Mouse (Mus musculus): ENCODE results near the gene Clec2d. TPM values are rescaled to one million over a fixed set of nuclear protein-coding genes. Genes with fewer than 3 reads are reported as not detected.
"Not testable (repeated sequence)": the region's sequence is repeated elsewhere in the genome, so short reads cannot be mapped to it uniquely, and the experiment has no call there.

Gene Clec2d
- polyA plus RNA-seq, 1 experiment, result 47.0 TPM

DNA sequence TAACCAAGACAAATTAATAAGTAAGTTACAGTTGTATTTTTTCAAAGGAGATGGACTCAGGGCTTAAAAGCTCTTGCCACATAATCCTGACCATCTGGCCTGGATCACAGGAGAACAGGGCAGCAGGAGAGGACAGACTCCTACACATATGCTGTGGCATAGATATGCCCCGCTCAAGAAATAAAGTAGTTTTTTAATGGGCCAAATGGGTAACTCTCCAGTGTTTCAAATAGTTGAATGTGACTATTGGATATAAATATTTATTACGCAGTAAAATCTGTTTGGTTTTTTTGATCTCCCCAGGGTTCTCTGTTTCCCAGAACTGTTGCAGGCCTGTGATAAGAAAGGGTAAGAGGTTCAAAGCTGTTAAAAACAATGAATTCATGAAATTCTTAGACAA, 1.1 kb upstream of the Clec2d start:
- Histone ChIP-seq H3K4me1 (ENCODE audit: control insufficient read depth, insufficient read depth, insufficient read length) (no peaks in the 10 kb centered on the region), H3K36me3 (ENCODE audit: control insufficient read depth, insufficient read depth, low read length) (peaks cover 14% of the 10 kb centered on the region), H3K27ac (ENCODE audit: insufficient read depth, low read length) (no peak overlapping the region), H3K4me3 (ENCODE audit: extremely low read depth, insufficient read depth, insufficient read length) (no peak overlapping the region), H3K27me3 (ENCODE audit: control insufficient read depth, insufficient read depth, low read length) (no peaks in the 10 kb centered on the region)
- TF ChIP-seq POLR2A (IDR thresholded peaks at IDR 0.05; ENCODE audit: low read depth, low read length), result no peak
- TF ChIP-seq CTCF (IDR thresholded peaks at IDR 0.05; ENCODE audit: extremely low read depth, insufficient read depth, insufficient read length, insufficient replicate concordance), result no peak
- DNase-seq (ENCODE audit: low read depth in 1 of 2, low spot score in 2 of 2), result no peak
- WGBS, result 81% methylated on average over 2 of the region's 2 CpGs

- H3K36me3 ChIP-seq (ENCODE audit: control insufficient read depth, insufficient read depth, low read length), result peaks cover 20% of the 10 kb centered on the region
- not testable (repeated sequence) for DNase-seq (ENCODE audit: low read depth in 1 of 2, low spot score in 2 of 2); H3K4me3 ChIP-seq (ENCODE audit: extremely low read depth, insufficient read depth, insufficient read length); H3K27me3 ChIP-seq (ENCODE audit: control insufficient read depth, insufficient read depth, low read length); H3K27ac ChIP-seq (ENCODE audit: insufficient read depth, low read length); H3K4me1 ChIP-seq (ENCODE audit: control insufficient read depth, insufficient read depth, insufficient read length)
- WGBS, result 37% methylated on average over 1 of the region's 1 CpGs
These were observed 584 bp upstream of the Clec2d start for GRCm38 (mm10) chr6:129179831-129180230.

DNA sequence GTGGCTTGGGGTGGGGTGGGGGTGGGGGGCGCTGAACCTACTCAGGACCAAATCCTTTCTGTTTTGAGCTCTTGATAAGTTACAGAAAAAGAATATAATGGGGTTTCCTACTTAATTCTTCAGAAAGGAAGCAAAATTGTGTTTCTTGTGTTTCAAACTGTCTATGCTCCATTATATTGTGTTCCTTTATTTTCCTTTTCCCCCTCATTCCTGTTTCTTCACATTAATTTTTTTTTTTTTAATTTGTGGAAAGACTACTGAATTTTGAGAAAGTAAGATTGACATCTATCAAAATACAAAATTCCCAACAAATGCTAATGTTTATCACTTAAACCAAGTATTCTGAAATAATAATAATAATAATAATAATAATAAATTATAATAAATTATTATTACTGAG, 834 bp downstream of the Clec2d start:
- 0% methylated on average over 1 of the region's 1 CpGs for WGBS
- DNase-seq (ENCODE audit: low read depth in 1 of 2, low spot score in 2 of 2), result no peak
- H3K36me3 ChIP-seq (ENCODE audit: control insufficient read depth, insufficient read depth, low read length), result peaks cover 33% of the 10 kb centered on the region
- peak overlapping the region; percentile 98 for H3K27ac ChIP-seq (ENCODE audit: insufficient read depth, low read length)
- peaks cover 3% of the 10 kb centered on the region; the same call in 1 of the 2 replicates for H3K4me1 ChIP-seq (ENCODE audit: control insufficient read depth, insufficient read depth, insufficient read length)
- no peaks in the 10 kb centered on the region for H3K27me3 ChIP-seq (ENCODE audit: control insufficient read depth, insufficient read depth, low read length)
- TF ChIP-seq CTCF (IDR thresholded peaks at IDR 0.05; ENCODE audit: extremely low read depth, insufficient read depth, insufficient read length, insufficient replicate concordance), result no peak
- no peak for TF ChIP-seq POLR2A (IDR thresholded peaks at IDR 0.05; ENCODE audit: low read depth, low read length)
- H3K4me3 ChIP-seq (ENCODE audit: extremely low read depth, insufficient read depth, insufficient read length), result peak overlapping the region; percentile 74

GRCm38 (mm10) chr6:129181683-129182082, 1.3 kb downstream of the Clec2d start:
- TF ChIP-seq POLR2A (IDR thresholded peaks at IDR 0.05; ENCODE audit: low read depth, low read length) (peak; percentile 42), CTCF (IDR thresholded peaks at IDR 0.05; ENCODE audit: extremely low read depth, insufficient read depth, insufficient read length, insufficient replicate concordance) (no peak)
- H3K27me3 ChIP-seq (ENCODE audit: control insufficient read depth, insufficient read depth, low read length), result no peaks in the 10 kb centered on the region
- H3K27ac ChIP-seq (ENCODE audit: insufficient read depth, low read length), result peak overlapping the region; percentile 92
- DNase-seq (ENCODE audit: low read depth in 1 of 2, low spot score in 2 of 2), result peak in 1 of 2 experiments; percentile 38
- H3K4me3 ChIP-seq (ENCODE audit: extremely low read depth, insufficient read depth, insufficient read length), result peak overlapping the region; percentile 69
- H3K4me1 ChIP-seq (ENCODE audit: control insufficient read depth, insufficient read depth, insufficient read length), result peaks cover 3% of the 10 kb centered on the region; the same call in 1 of the 2 replicates
- H3K36me3 ChIP-seq (ENCODE audit: control insufficient read depth, insufficient read depth, low read length), result peaks cover 37% of the 10 kb centered on the region

- WGBS, result 6% methylated on average over 1 of the region's 1 CpGs
- peak; percentile 8; the same call in 1 of the 2 replicates for TF ChIP-seq POLR2A (IDR thresholded peaks at IDR 0.05; ENCODE audit: low read depth, low read length)
- TF ChIP-seq CTCF (IDR thresholded peaks at IDR 0.05; ENCODE audit: extremely low read depth, insufficient read depth, insufficient read length, insufficient replicate concordance), result no peak
- DNase-seq (ENCODE audit: low read depth in 1 of 2, low spot score in 2 of 2), result no peak
- H3K27me3 ChIP-seq (ENCODE audit: control insufficient read depth, insufficient read depth, low read length), result no peaks in the 10 kb centered on the region
- peaks cover 3% of the 10 kb centered on the region; the same call in 1 of the 2 replicates for H3K4me1 ChIP-seq (ENCODE audit: control insufficient read depth, insufficient read depth, insufficient read length)
- peaks cover 38% of the 10 kb centered on the region for H3K36me3 ChIP-seq (ENCODE audit: control insufficient read depth, insufficient read depth, low read length)
- H3K27ac ChIP-seq (ENCODE audit: insufficient read depth, low read length), result peak overlapping the region; percentile 91
- peak overlapping the region; percentile 69 for H3K4me3 ChIP-seq (ENCODE audit: extremely low read depth, insufficient read depth, insufficient read length)
These were observed 2.1 kb downstream of the Clec2d start for GRCm38 (mm10) chr6:129182518-129182917.

- peaks cover 38% of the 10 kb centered on the region for H3K36me3 ChIP-seq (ENCODE audit: control insufficient read depth, insufficient read depth, low read length)
- DNase-seq (ENCODE audit: low read depth in 1 of 2, low spot score in 2 of 2); H3K4me1 ChIP-seq (ENCODE audit: control insufficient read depth, insufficient read depth, insufficient read length); H3K27me3 ChIP-seq (ENCODE audit: control insufficient read depth, insufficient read depth, low read length): not testable (repeated sequence)
- peak overlapping the region; percentile 95 for H3K27ac ChIP-seq (ENCODE audit: insufficient read depth, low read length)
- 43% methylated on average over 4 of the region's 4 CpGs for WGBS
- peak overlapping the region; percentile 46 for H3K4me3 ChIP-seq (ENCODE audit: extremely low read depth, insufficient read depth, insufficient read length)
These were observed 3.6 kb downstream of the Clec2d start for GRCm38 (mm10) chr6:129184001-129184400.

DNA sequence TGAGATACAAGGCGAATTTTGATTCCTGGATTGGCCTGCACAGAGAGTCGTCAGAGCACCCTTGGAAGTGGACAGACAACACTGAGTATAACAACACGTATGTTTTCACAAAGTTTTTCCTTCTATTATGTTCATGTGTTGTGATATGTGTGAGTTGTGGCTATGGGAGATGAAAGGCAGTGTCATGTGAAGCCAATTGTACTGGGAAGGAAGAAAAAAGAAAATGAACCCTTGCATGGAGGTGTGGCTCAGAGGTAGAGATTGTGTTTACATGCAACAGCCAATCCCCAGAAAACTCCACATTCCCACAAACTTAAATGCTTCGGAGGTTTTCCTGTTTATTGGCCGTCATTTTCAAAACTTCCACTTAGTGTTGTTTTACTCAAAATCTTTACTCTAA, 4.4 kb downstream of the Clec2d start:
- WGBS, result 59% methylated on average over 5 of the region's 5 CpGs
- H3K27me3 ChIP-seq (ENCODE audit: control insufficient read depth, insufficient read depth, low read length), result no peaks in the 10 kb centered on the region
- H3K36me3 ChIP-seq (ENCODE audit: control insufficient read depth, insufficient read depth, low read length), result peaks cover 38% of the 10 kb centered on the region
- H3K4me1 ChIP-seq (ENCODE audit: control insufficient read depth, insufficient read depth, insufficient read length), result peaks cover 3% of the 10 kb centered on the region; the same call in 1 of the 2 replicates
- H3K4me3 ChIP-seq (ENCODE audit: extremely low read depth, insufficient read depth, insufficient read length), result peak overlapping the region; percentile 46
- peak overlapping the region; percentile 95 for H3K27ac ChIP-seq (ENCODE audit: insufficient read depth, low read length)
- TF ChIP-seq POLR2A (IDR thresholded peaks at IDR 0.05; ENCODE audit: low read depth, low read length) (no peak), CTCF (IDR thresholded peaks at IDR 0.05; ENCODE audit: extremely low read depth, insufficient read depth, insufficient read length, insufficient replicate concordance) (no peak)
- no peak for DNase-seq (ENCODE audit: low read depth in 1 of 2, low spot score in 2 of 2)
